Mouse (Mus musculus) stomach, embryonic 15.5 days (tissue): ENCODE data around the gene Fam206a. TPM values are rescaled to one million over a fixed set of nuclear protein-coding genes. Genes with fewer than 3 reads are reported as not detected.

Experiments
- ATAC-seq: fragments of 200-750 bp; cut with Nextera tagmentation; 2 replicates; pipeline ENCODE4 v1.8.0; 2017; ENCODE audit warnings: low read depth, moderate number of reproducible peaks, moderate TSS enrichment; ENCODE audit not compliant: insufficient read depth, low FRiP score
- H3K27ac ChIP-seq: fragments of 300-500 bp; sonication (generic); 2 replicates; pipeline ENCODE4 v1.5.1; 2015; ENCODE audit warnings: mild to moderate bottlenecking, inconsistent platforms
- H3K27me3 ChIP-seq: fragments of 300-500 bp; sonication (generic); replicated peaks from 2 replicates; pipeline ENCODE4 v1.6.1; 2015; ENCODE audit warnings: inconsistent platforms
- H3K36me3 ChIP-seq: fragments of 300-500 bp; sonication (generic); 2 replicates; pipeline ENCODE4 v1.6.1; 2015; ENCODE audit warnings: inconsistent platforms
- H3K4me1 ChIP-seq: fragments of 300-500 bp; sonication (generic); 2 replicates; pipeline ENCODE4 v1.6.1; 2015; ENCODE audit warnings: inconsistent platforms
- H3K4me2 ChIP-seq: fragments of 300-500 bp; sonication (generic); 2 replicates; pipeline ENCODE4 v1.6.1; 2015; ENCODE audit warnings: mild to moderate bottlenecking, inconsistent platforms
- H3K4me3 ChIP-seq: fragments of 300-500 bp; sonication (generic); replicated peaks from 2 replicates; pipeline ENCODE4 v1.5.1; 2015; ENCODE audit warnings: inconsistent platforms
- H3K9ac ChIP-seq: fragments of 300-500 bp; sonication (generic); 2 replicates; pipeline ENCODE4 v1.6.1; 2015; ENCODE audit warnings: inconsistent platforms
- H3K9me3 ChIP-seq: fragments of 300-500 bp; sonication (generic); 2 replicates; pipeline ENCODE4 v1.6.1; 2016; ENCODE audit warnings: inconsistent platforms
- WGBS: fragments of 180-500 bp; shearing (Covaris S2); methylation state at CpG from one replicate; pipeline ENCODE4 v1.1.7; 2015; 5-methylcytosine and 5-hydroxymethylcytosine counted together
- polyA plus RNA-seq: library from polyadenylated mRNA; unstranded; fragments of >200 nt; fragmentation: Nextera tagmentation; extraction: Ambion mirVana; gene quantifications from 2 replicates; pipeline ENCODE4 v1.2.1, GENCODE M21; 2015

Fam206a gene
- polyA plus RNA-seq, 1 experiment from 2014 or later = 13.5 TPM

DNA sequence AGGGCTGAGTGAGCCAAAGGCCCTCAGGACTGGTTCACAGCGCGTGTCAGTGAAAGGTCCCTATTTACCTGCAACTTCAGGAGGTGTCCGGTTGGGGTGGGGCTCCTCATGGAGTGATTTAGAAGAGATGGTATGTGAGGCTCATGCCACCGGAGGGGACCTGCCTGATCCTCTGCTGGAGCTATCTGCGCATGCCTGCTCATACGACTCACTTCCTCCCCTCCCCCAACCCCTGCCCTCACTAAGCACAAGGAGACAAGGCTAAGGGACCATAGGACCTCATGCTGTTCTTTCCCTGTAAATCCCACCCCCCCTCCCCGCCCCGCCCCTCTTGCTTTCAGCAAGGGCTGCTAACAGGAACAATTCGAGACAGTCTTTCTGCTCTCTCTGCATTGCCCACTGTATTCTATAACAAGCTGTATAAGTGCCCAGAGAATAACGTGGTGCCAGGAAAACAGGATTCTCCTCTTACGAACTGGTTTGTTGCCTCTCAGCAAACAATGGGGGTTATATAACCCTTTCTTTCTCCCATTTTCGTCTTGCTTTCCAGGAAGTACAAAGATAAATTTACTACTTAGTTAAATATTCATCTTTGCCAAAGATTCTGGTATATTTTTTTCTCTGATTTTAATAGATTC is 43.9 kb downstream of the Fam206a start:
- 70% methylated on average over 12 of the region's 12 CpGs for WGBS
- H3K4me2 ChIP-seq = no peak overlapping the region
- H3K27me3 ChIP-seq = no peaks in the 10 kb centered on the region
- no peaks in the 10 kb centered on the region for H3K9me3 ChIP-seq
- H3K27ac ChIP-seq = no peak overlapping the region
- no peaks in the 10 kb centered on the region for H3K4me1 ChIP-seq
- no peak overlapping the region for H3K4me3 ChIP-seq
- peaks cover 9% of the 10 kb centered on the region; the same call in 1 of the 2 replicates for H3K36me3 ChIP-seq
- ATAC-seq = no peak
- no peak overlapping the region for H3K9ac ChIP-seq

DNA sequence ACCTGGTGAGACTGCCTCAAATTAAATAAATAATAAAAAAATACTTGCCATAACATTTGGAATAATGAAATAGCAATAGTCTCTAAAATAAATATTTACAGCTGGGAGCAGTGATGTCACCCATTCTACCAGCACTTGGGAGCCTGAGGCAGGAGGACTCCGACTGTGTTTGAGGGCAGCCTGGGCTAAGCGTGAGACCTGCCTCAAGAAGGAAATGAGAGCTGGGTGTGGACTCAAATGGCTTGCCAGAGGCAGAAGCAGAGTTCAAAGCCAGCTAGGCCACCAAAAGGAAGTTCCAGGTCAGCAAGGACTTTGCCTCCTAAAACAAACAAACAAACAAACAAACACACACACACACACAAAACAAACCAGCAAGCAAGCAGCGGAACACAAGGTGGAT is 45.3 kb downstream of the Fam206a start:
- no peaks in the 10 kb centered on the region for H3K27me3 ChIP-seq
- H3K9me3 ChIP-seq = no peaks in the 10 kb centered on the region
- WGBS = 85% methylated on average over 3 of the region's 3 CpGs
- no peak overlapping the region for H3K27ac ChIP-seq
- no peaks in the 10 kb centered on the region for H3K4me1 ChIP-seq
- H3K9ac ChIP-seq = no peak overlapping the region
- H3K4me2 ChIP-seq = no peak overlapping the region
- peaks cover 9% of the 10 kb centered on the region; the same call in 1 of the 2 replicates for H3K36me3 ChIP-seq
- no peak overlapping the region for H3K4me3 ChIP-seq
- ATAC-seq = no peak

DNA sequence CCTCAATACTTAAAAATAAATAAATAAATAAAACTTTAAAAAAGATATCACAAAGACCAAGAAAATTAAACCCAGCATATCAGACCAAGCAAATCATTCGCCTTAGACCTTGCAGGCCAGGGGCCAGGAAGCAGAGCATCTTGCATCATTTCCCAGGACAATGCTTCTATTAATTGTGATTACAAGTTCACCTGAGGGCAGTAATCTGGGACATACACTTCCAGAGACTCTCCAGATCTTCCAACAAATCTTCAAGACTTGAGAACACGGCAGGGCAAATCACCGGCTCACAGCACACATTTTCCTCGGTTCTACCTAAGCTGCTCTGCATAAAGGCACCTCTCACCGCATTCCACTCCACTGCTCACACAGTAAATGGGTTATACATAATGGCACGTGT is 45.9 kb downstream of the Fam206a start:
- no peak for ATAC-seq
- no peaks in the 10 kb centered on the region for H3K4me1 ChIP-seq
- no peak overlapping the region for H3K4me2 ChIP-seq
- peaks cover 9% of the 10 kb centered on the region; the same call in 1 of the 2 replicates for H3K36me3 ChIP-seq
- H3K4me3 ChIP-seq = no peak overlapping the region
- H3K27ac ChIP-seq = no peak overlapping the region
- no peaks in the 10 kb centered on the region for H3K27me3 ChIP-seq
- H3K9me3 ChIP-seq = no peaks in the 10 kb centered on the region
- H3K9ac ChIP-seq = no peak overlapping the region
- 86% methylated on average over 6 of the region's 6 CpGs for WGBS

- H3K4me2 ChIP-seq = no peak overlapping the region
- no peaks in the 10 kb centered on the region for H3K4me1 ChIP-seq
- H3K4me3 ChIP-seq = no peak overlapping the region
- no peaks in the 10 kb centered on the region for H3K27me3 ChIP-seq
- no peaks in the 10 kb centered on the region for H3K9me3 ChIP-seq
- H3K9ac ChIP-seq = no peak overlapping the region
- no peak overlapping the region for H3K27ac ChIP-seq
- 0 out of 2 replicates have a peak, but pooled peaks cover under 1% of the 10 kb centered on the region for H3K36me3 ChIP-seq
- 28% methylated on average over 6 of the region's 6 CpGs for WGBS
- no peak for ATAC-seq
Measured at GRCm38 (mm10) chr4:56850724-56851123, 48.6 kb downstream of the Fam206a start.

GRCm38 (mm10) chr4:56855935-56856334 is 53.8 kb downstream of the Fam206a start:
- no peak overlapping the region for H3K27ac ChIP-seq
- H3K27me3 ChIP-seq = no peaks in the 10 kb centered on the region
- no peak overlapping the region for H3K4me3 ChIP-seq
- no peak overlapping the region for H3K9ac ChIP-seq
- ATAC-seq = no peak
- 90% methylated on average over 5 of the region's 5 CpGs for WGBS
- no peaks in the 10 kb centered on the region for H3K36me3 ChIP-seq
- H3K9me3 ChIP-seq = no peaks in the 10 kb centered on the region
- no peaks in the 10 kb centered on the region for H3K4me1 ChIP-seq
- no peak overlapping the region for H3K4me2 ChIP-seq

DNA sequence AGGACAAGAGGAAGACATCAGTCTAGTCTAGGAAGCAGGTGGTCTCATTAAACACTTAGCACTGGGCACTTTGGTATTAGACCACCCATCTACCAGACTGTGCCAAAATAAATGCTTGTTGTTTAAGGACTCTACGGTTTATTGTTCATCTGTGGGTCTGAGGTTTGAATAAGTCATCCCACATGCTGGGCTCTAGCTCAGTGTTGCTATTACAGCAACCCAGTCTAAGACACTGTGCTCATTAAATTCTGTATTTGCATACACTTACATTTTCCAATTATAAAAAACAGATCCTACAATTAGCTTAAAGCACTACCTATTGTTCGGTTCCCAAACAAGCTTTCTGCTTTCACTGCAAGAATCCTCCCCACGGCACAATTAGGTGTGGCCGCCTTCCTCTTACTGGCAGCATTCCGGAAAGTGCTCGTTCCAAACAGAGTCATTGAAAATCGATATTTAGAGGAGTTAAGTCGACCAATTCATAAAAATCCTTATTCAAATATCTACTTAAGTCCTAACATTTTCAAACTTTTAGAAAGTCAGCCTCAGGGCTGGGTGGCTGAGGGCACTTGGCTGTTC is 54.3 kb downstream of the Fam206a start:
- WGBS = 66% methylated on average over 8 of the region's 8 CpGs
- H3K27me3 ChIP-seq = no peaks in the 10 kb centered on the region
- H3K9me3 ChIP-seq = no peaks in the 10 kb centered on the region
- no peak overlapping the region for H3K27ac ChIP-seq
- H3K4me2 ChIP-seq = no peak overlapping the region
- ATAC-seq = no peak
- no peak overlapping the region for H3K9ac ChIP-seq
- H3K4me3 ChIP-seq = no peak overlapping the region
- H3K36me3 ChIP-seq = no peaks in the 10 kb centered on the region
- no peaks in the 10 kb centered on the region for H3K4me1 ChIP-seq

- Histone ChIP-seq H3K27ac (no peak overlapping the region), H3K36me3 (no peaks in the 10 kb centered on the region), H3K4me1 (no peaks in the 10 kb centered on the region), H3K9ac (no peak overlapping the region), H3K4me2 (no peak overlapping the region), H3K4me3 (no peak overlapping the region), H3K9me3 (no peaks in the 10 kb centered on the region), H3K27me3 (no peaks in the 10 kb centered on the region)
- no peak for ATAC-seq
- 70% methylated on average over 9 of the region's 9 CpGs for WGBS
Measured at GRCm38 (mm10) chr4:56858733-56859132, 56.6 kb downstream of the Fam206a start.

Other genes starting within 250 kb of the Fam206a start
- gene Gm26657, start 62.3 kb upstream of the Fam206a start, polyA plus RNA-seq = not detected in 2 replicates
- gene Actl7b, start 60.9 kb upstream of the Fam206a start, polyA plus RNA-seq = not detected in 2 replicates
- not detected in 2 replicates for gene Actl7a, start 58.9 kb upstream of the Fam206a start, polyA plus RNA-seq
- gene Elp1, start within 50 bp of the Fam206a start, polyA plus RNA-seq = 35.8 TPM in 2 replicates
- gene Ctnnal1, start 62.8 kb downstream of the Fam206a start, polyA plus RNA-seq = 19.8 and 20.3 TPM in 2 replicates
- 9.5 and 10.3 TPM in 2 replicates for gene Tmem245, start 145.1 kb downstream of the Fam206a start, polyA plus RNA-seq
- gene Frrs1l, start 188.0 kb downstream of the Fam206a start, polyA plus RNA-seq = 0.75 and 1.1 TPM in 2 replicates